Mouse (Mus musculus) G1E (cell line): ENCODE measurements at regions not wholly inside any gene's neighbourhood (a gene's known extent, or its start where the extent isn't known, plus 50 kb on each side); places are given as distances from the start of the nearest gene placed in this dataset.

Experiments
- CTCF ChIP-seq: IDR thresholded peaks from 2 replicates; pipeline ENCODE4 v1.5.1; 2012; ENCODE audit warnings: low read depth, low read length, inconsistent platforms, mixed read lengths
- GATA1 ChIP-seq: IDR thresholded peaks from 2 replicates; pipeline ENCODE4 v1.6.1; 2012; ENCODE audit warnings: borderline replicate concordance, low read length, inconsistent platforms, mixed read lengths
- POLR2AphosphoS5 ChIP-seq: IDR thresholded peaks from 2 replicates; pipeline ENCODE4 v1.6.1; 2012; ENCODE audit warnings: low read depth, low read length, inconsistent platforms; ENCODE audit not compliant: insufficient replicate concordance
- TAL1 ChIP-seq: conservative IDR thresholded peaks from 2 replicates; pipeline ENCODE4 v1.6.1; 2012; ENCODE audit warnings: low read depth, low read length, inconsistent platforms, mixed read lengths

DNA sequence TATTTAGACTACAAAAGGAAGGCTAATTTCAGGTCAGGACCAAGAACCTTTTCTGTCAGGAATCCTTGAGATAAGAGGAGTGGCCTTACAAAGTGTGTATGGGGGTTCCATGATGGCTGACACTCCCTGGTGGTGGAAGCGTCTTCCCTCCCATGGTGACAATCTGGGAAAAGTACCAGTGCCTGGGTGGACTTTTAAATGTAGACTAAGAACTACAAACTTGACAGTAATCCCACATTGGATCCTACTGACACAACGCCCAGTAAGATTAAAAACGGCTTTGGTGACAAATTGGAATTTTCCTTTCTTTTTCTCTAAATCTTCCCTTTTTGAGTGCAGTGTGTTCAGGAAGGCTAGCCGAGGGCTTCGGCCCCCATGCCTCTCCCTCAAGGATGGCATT lies 325.3 kb upstream of the Prickle1 start:
- TF ChIP-seq CTCF (no peak), TAL1 (no peak), POLR2AphosphoS5 (no peak), GATA1 (no peak)
